Mouse (Mus musculus) stomach, embryonic 16.5 days (tissue): Measurements from ENCODE around the gene Tmem53. TPM values are rescaled to one million over a fixed set of nuclear protein-coding genes. Genes with fewer than 3 reads are reported as not detected.
A peak's percentile ranks its signal among the peaks of the same experiment; 100 is the strongest.

ENCODE experiments used
- ATAC-seq: fragments of 200-750 bp; cut with Nextera tagmentation; 2 replicates; pipeline ENCODE4 v1.8.0; 2017; ENCODE audit warnings: moderate number of reproducible peaks, moderate TSS enrichment; ENCODE audit not compliant: insufficient read depth, low FRiP score
- H3K27ac ChIP-seq: fragments of 300-500 bp; sonication (generic); 2 replicates; pipeline ENCODE4 v1.5.1; 2014; ENCODE audit warnings: low read length
- H3K27me3 ChIP-seq: fragments of 300-500 bp; sonication (generic); 2 replicates; pipeline ENCODE4 v1.6.1; 2014; ENCODE audit warnings: low read length, control low read depth, mixed read lengths; ENCODE audit not compliant: control insufficient read depth, insufficient read depth
- H3K36me3 ChIP-seq: fragments of 300-500 bp; sonication (generic); 2 replicates; pipeline ENCODE4 v1.6.1; 2014; ENCODE audit warnings: low read length; ENCODE audit not compliant: control insufficient read depth, insufficient read depth
- H3K4me1 ChIP-seq: fragments of 300-500 bp; sonication (generic); 2 replicates; pipeline ENCODE4 v1.6.1; 2014; ENCODE audit warnings: low read length, control low read depth, mixed read lengths; ENCODE audit not compliant: control insufficient read depth, insufficient read depth
- H3K4me2 ChIP-seq: fragments of 300-500 bp; sonication (generic); 2 replicates; pipeline ENCODE4 v1.6.1; 2014; ENCODE audit warnings: low read depth, low read length, mixed read lengths
- H3K4me3 ChIP-seq: fragments of 300-500 bp; sonication (generic); replicated peaks from 2 replicates; pipeline ENCODE4 v1.5.1; 2014; ENCODE audit warnings: mild to moderate bottlenecking, low read length
- H3K9ac ChIP-seq: fragments of 300-500 bp; sonication (generic); 2 replicates; pipeline ENCODE4 v1.6.1; 2014; ENCODE audit warnings: low read length
- H3K9me3 ChIP-seq: fragments of 300-500 bp; sonication (generic); replicated peaks from 2 replicates; pipeline ENCODE4 v1.6.1; 2016; ENCODE audit warnings: low read length, control low read depth; ENCODE audit not compliant: control insufficient read depth
- WGBS: fragments of 180-500 bp; shearing (Covaris S2); extraction: QIAGEN DNeasy Blood & Tissue Kit; methylation state at CpG from one replicate; pipeline ENCODE4 v1.1.7; 2014; 5-methylcytosine and 5-hydroxymethylcytosine counted together
- polyA plus RNA-seq: library from polyadenylated mRNA; unstranded; fragments of >200 nt; fragmentation: Nextera tagmentation; extraction: Ambion mirVana; gene quantifications from 2 replicates; pipeline ENCODE4 v1.2.1, GENCODE M21; 2015

The Tmem53 gene
- polyA plus RNA-seq, 1 experiment from 2014 or later = 14.2 TPM

- H3K27ac ChIP-seq = no peak overlapping the region
- H3K27me3 ChIP-seq = no peaks in the 10 kb centered on the region
- peaks cover 13% of the 10 kb centered on the region for H3K4me1 ChIP-seq
- no peak overlapping the region for H3K4me2 ChIP-seq
- 41% methylated on average over 4 of the region's 4 CpGs for WGBS
- no peak for ATAC-seq
- H3K36me3 ChIP-seq = peaks cover 16% of the 10 kb centered on the region
- H3K9me3 ChIP-seq = no peaks in the 10 kb centered on the region
- no peak overlapping the region for H3K4me3 ChIP-seq
- H3K9ac ChIP-seq = no peak overlapping the region
These were observed 32.6 kb downstream of the Tmem53 start for GRCm38 (mm10) chr4:117284363-117284762.

- peaks cover 16% of the 10 kb centered on the region for H3K36me3 ChIP-seq
- H3K4me2 ChIP-seq = peak overlapping the region; percentile 81
- ATAC-seq = no peak
- 19% methylated on average over 25 of the region's 25 CpGs for WGBS
- peak overlapping the region; percentile 78 for H3K9ac ChIP-seq
- H3K4me3 ChIP-seq = peak overlapping the region; percentile 61
- H3K4me1 ChIP-seq = peaks cover 11% of the 10 kb centered on the region
- no peaks in the 10 kb centered on the region for H3K27me3 ChIP-seq
- H3K27ac ChIP-seq = peak overlapping the region; percentile 92
- no peaks in the 10 kb centered on the region for H3K9me3 ChIP-seq
These were observed 36.7 kb downstream of the Tmem53 start for GRCm38 (mm10) chr4:117288277-117288926.

- WGBS = under 1% methylated on average over 80 of the region's 80 CpGs
These were observed 37.4 kb downstream of the Tmem53 start for GRCm38 (mm10) chr4:117288927-117289801.

GRCm38 (mm10) chr4:117291696-117292095, 39.9 kb downstream of the Tmem53 start:
- no peaks in the 10 kb centered on the region for H3K9me3 ChIP-seq
- no peaks in the 10 kb centered on the region for H3K36me3 ChIP-seq
- no peak for ATAC-seq
- H3K4me2 ChIP-seq = no peak overlapping the region
- H3K4me3 ChIP-seq = no peak overlapping the region
- no peak overlapping the region for H3K27ac ChIP-seq
- H3K27me3 ChIP-seq = no peaks in the 10 kb centered on the region
- H3K4me1 ChIP-seq = peaks cover 8% of the 10 kb centered on the region; the same call in 1 of the 2 replicates
- 82% methylated on average over 2 of the region's 2 CpGs for WGBS
- H3K9ac ChIP-seq = no peak overlapping the region

More at GRCm38 (mm10) chr4:117288927-117289801, 37.4 kb downstream of the Tmem53 start:
- Histone ChIP-seq H3K9me3 (no peaks in the 10 kb centered on the region), H3K36me3 (peaks cover 16% of the 10 kb centered on the region), H3K27me3 (no peaks in the 10 kb centered on the region), H3K4me3 (peak overlapping the region; percentile 61), H3K4me2 (peak overlapping the region; percentile 81), H3K9ac (peak overlapping the region; percentile 78), H3K27ac (peak overlapping the region; percentile 92), H3K4me1 (peaks cover 8% of the 10 kb centered on the region)
- peak; percentile 97 for ATAC-seq

GRCm38 (mm10) chr4:117296849-117297593, 45.3 kb downstream of the Tmem53 start:
- H3K4me3 ChIP-seq = no peak overlapping the region
- H3K4me1 ChIP-seq = no peaks in the 10 kb centered on the region
- no peak for ATAC-seq
- no peaks in the 10 kb centered on the region for H3K9me3 ChIP-seq
- no peaks in the 10 kb centered on the region for H3K36me3 ChIP-seq
- 0 out of 2 replicates have a peak, but pooled peaks cover 6% of the 10 kb centered on the region for H3K27me3 ChIP-seq
- no peak overlapping the region for H3K9ac ChIP-seq
- WGBS = 59% methylated on average over 19 of the region's 19 CpGs
- H3K4me2 ChIP-seq = no peak overlapping the region
- H3K27ac ChIP-seq = no peak overlapping the region

GRCm38 (mm10) chr4:117297819-117298218, 46.1 kb downstream of the Tmem53 start:
- Histone ChIP-seq H3K9ac (no peak overlapping the region), H3K4me2 (no peak overlapping the region), H3K4me1 (no peaks in the 10 kb centered on the region), H3K27ac (no peak overlapping the region), H3K4me3 (no peak overlapping the region), H3K27me3 (peaks cover 12% of the 10 kb centered on the region; the same call in 1 of the 2 replicates), H3K36me3 (no peaks in the 10 kb centered on the region), H3K9me3 (no peaks in the 10 kb centered on the region)
- WGBS = 55% methylated on average over 9 of the region's 9 CpGs
- ATAC-seq = no peak

- no peak for ATAC-seq
- Histone ChIP-seq H3K4me2 (no peak overlapping the region), H3K27ac (no peak overlapping the region), H3K9ac (no peak overlapping the region), H3K36me3 (no peaks in the 10 kb centered on the region), H3K27me3 (peaks cover 30% of the 10 kb centered on the region), H3K9me3 (no peaks in the 10 kb centered on the region), H3K4me3 (no peak overlapping the region), H3K4me1 (peaks cover 8% of the 10 kb centered on the region)
- 65% methylated on average over 10 of the region's 10 CpGs for WGBS
These were observed 48.2 kb downstream of the Tmem53 start for GRCm38 (mm10) chr4:117299921-117300320.

GRCm38 (mm10) chr4:117302027-117302806, 50.5 kb downstream of the Tmem53 start:
- peaks cover 35% of the 10 kb centered on the region for H3K27me3 ChIP-seq
- ATAC-seq = no peak
- H3K9ac ChIP-seq = no peak overlapping the region

More at GRCm38 (mm10) chr4:117302027-117302806, 50.5 kb downstream of the Tmem53 start:
- Histone ChIP-seq H3K9me3 (no peaks in the 10 kb centered on the region), H3K36me3 (no peaks in the 10 kb centered on the region), H3K4me2 (no peak overlapping the region), H3K27ac (no peak overlapping the region), H3K4me1 (peaks cover 8% of the 10 kb centered on the region), H3K4me3 (no peak overlapping the region)
- 30% methylated on average over 14 of the region's 14 CpGs for WGBS
